Mouse (Mus musculus) embryonic facial prominence, embryonic 12.5 days (tissue): ENCODE data around the gene Atat1. TPM values are rescaled to one million over a fixed set of nuclear protein-coding genes. Genes with fewer than 3 reads are reported as not detected.

Experiments
- ATAC-seq: fragments of 200-750 bp; cut with Nextera tagmentation; 2 replicates; pipeline ENCODE4 v1.8.0; 2017; ENCODE audit not compliant: insufficient number of reproducible peaks, insufficient read depth, low FRiP score, low TSS enrichment
- H3K27ac ChIP-seq: fragments of 300-500 bp; sonication (generic); 2 replicates; pipeline ENCODE4 v1.5.1; 2016; ENCODE audit warnings: mild to moderate bottlenecking
- H3K27me3 ChIP-seq: fragments of 300-500 bp; sonication (generic); 2 replicates; pipeline ENCODE4 v1.6.1; 2016; ENCODE audit warnings: mild to moderate bottlenecking, moderate library complexity
- H3K36me3 ChIP-seq: fragments of 300-500 bp; sonication (generic); 2 replicates; pipeline ENCODE4 v1.6.1; 2016; ENCODE audit warnings: mild to moderate bottlenecking
- H3K4me1 ChIP-seq: fragments of 300-500 bp; sonication (generic); 2 replicates; pipeline ENCODE4 v1.6.1; 2016
- H3K4me2 ChIP-seq: fragments of 300-500 bp; sonication (generic); replicated peaks from 2 replicates; pipeline ENCODE4 v1.6.1; 2016; ENCODE audit warnings: mild to moderate bottlenecking, moderate library complexity
- H3K4me3 ChIP-seq: fragments of 300-500 bp; sonication (generic); 2 replicates; pipeline ENCODE4 v1.5.1; 2016; ENCODE audit warnings: mild to moderate bottlenecking
- H3K9ac ChIP-seq: fragments of 300-500 bp; sonication (generic); 2 replicates; pipeline ENCODE4 v1.6.1; 2016; ENCODE audit warnings: mild to moderate bottlenecking, moderate library complexity
- H3K9me3 ChIP-seq: fragments of 300-500 bp; sonication (generic); 2 replicates; pipeline ENCODE4 v1.6.1; 2016; ENCODE audit warnings: mild to moderate bottlenecking, moderate library complexity
- WGBS: fragments of 180-500 bp; shearing (Covaris S2); methylation state at CpG from one replicate; pipeline ENCODE4 v1.1.7; 2016; 5-methylcytosine and 5-hydroxymethylcytosine counted together
- polyA plus RNA-seq: library from polyadenylated mRNA; unstranded; fragments of >200 nt; fragmentation: Nextera tagmentation; extraction: Ambion mirVana; gene quantifications from 2 replicates; pipeline ENCODE4 v1.2.1, GENCODE M21; 2016

Atat1 gene
- polyA plus RNA-seq, 1 experiment from 2014 or later = 165 TPM

- Histone ChIP-seq H3K4me3 (peak within 1 kb of the TSS; percentile 57), H3K27ac (peak within 1 kb of the TSS; percentile 98), H3K9me3 (no peaks in the 10 kb centered on the region), H3K9ac (peak within 1 kb of the TSS; percentile 82), H3K4me2 (peak within 1 kb of the TSS; percentile 89), H3K36me3 (peaks cover 13% of the 10 kb centered on the region; the same call in 1 of the 2 replicates), H3K4me1 (peaks cover 20% of the 10 kb centered on the region), H3K27me3 (no peaks in the 10 kb centered on the region)
- under 1% methylated on average over 83 of the region's 83 CpGs for WGBS
- ATAC-seq = peak; percentile 94
Observed at GRCm38 (mm10) chr17:35916297-35917142, 6.6 kb upstream of the Atat1 start, which contains the start of the genes Mrps18b and Ppp1r10. Gene Mrps18b, minus strand, starts transcription at chr17:35916389. Gene Ppp1r10, plus strand, starts transcription at chr17:35916434.

GRCm38 (mm10) chr17:35915538-35916296 is 5.8 kb upstream of the Atat1 start:
- Histone ChIP-seq H3K4me1 (peaks cover 20% of the 10 kb centered on the region), H3K36me3 (peaks cover 18% of the 10 kb centered on the region; the same call in 1 of the 2 replicates), H3K4me3 (peak overlapping the region; percentile 57), H3K9me3 (no peaks in the 10 kb centered on the region), H3K27me3 (no peaks in the 10 kb centered on the region), H3K9ac (peak overlapping the region; percentile 82), H3K27ac (peak overlapping the region; percentile 98), H3K4me2 (peak overlapping the region; percentile 83)
- no peak for ATAC-seq
- WGBS = 2% methylated on average over 28 of the region's 28 CpGs

DNA sequence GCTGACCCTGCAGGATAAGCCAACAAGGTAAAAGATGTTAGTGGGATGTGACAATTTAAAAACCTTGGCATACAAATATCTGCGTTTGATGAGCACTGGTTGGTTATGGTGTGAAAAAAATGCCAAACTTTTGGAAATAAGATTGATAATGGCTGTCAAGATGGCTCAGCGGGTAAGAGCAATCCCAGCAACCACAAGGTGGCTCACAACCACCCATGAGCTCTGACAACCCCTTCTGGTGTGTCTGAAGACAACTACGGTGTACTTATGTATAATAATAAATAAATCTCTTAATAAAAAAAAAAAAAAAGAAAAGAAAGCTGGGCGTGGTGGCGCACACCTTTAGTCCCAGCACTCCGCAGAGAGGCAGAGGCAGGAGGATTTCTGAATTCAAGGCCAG is 5.1 kb upstream of the Atat1 start:
- Histone ChIP-seq H3K4me1 (peaks cover 15% of the 10 kb centered on the region), H3K36me3 (peaks cover 18% of the 10 kb centered on the region; the same call in 1 of the 2 replicates), H3K9me3 (no peaks in the 10 kb centered on the region), H3K27ac (no peak overlapping the region), H3K27me3 (no peaks in the 10 kb centered on the region), H3K4me3 (peak overlapping the region; percentile 57; the same call in 1 of the 2 replicates), H3K4me2 (peak overlapping the region; percentile 83), H3K9ac (no peak overlapping the region)
- WGBS = 83% methylated on average over 6 of the region's 6 CpGs
- ATAC-seq = no peak

DNA sequence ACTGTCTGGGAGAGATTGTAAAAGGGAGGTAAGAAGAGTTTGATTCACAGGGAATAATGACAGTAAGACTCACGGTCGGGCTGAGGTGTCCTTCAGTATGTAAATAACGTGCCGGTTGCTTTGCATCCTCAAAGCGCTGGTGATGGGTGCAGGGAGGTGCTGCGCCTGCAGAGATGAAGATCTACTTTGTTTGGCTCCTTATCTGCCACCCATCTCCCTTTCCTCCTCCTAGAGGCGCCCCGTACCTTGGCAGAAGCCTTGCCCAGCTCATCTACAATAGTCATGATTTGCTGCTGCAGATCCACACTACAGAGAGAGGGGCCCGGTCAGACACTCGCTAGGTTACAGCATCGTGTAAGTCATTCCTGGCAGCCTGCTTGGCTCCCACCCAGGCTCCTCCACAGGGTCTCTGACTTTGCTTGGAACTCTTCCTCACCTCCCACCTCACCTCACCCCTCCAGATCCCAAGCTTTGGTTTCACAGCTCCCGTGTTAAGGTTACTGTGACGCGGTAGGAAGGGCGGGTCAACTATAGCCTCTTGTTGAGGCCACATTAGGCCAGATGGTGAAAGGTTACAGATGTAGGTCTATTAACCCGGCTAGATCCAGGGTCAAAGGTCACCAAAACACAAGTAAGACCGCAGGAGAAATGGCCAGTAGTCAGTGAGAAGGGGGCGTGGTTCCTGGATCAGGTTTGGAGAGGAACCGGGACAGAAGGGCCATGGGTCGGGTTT is 523 bp downstream of the Atat1 start:
- H3K27ac ChIP-seq = peak overlapping the region; percentile 78
- H3K4me1 ChIP-seq = peaks cover 19% of the 10 kb centered on the region
- peaks cover 57% of the 10 kb centered on the region for H3K36me3 ChIP-seq
- H3K4me2 ChIP-seq = peak overlapping the region; percentile 87
- no peaks in the 10 kb centered on the region for H3K27me3 ChIP-seq
- WGBS = 25% methylated on average over 20 of the region's 20 CpGs
- peak overlapping the region; percentile 80 for H3K9ac ChIP-seq
- ATAC-seq = peak; percentile 30; the same call in 1 of the 2 replicates
- peak overlapping the region; percentile 79 for H3K4me3 ChIP-seq
- H3K9me3 ChIP-seq = no peaks in the 10 kb centered on the region

DNA sequence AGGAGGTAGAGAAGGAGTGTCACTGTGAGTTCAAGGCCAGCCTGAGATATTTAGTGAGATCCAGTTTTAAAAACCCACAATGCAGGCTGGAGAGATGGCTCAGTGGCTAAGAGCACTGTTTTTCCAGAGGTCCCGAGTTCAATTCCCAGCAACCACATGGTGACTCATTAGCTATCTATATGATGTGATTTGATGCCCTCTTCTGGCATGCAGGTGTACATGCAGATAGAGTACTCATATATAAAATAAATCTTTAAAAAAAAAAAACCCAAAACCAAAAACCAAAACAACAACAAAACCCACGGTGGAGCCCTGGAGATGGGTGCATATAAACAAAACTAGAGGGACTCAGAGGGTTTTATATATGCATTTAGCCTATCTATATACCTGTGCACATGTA is 2.3 kb downstream of the Atat1 start:
- peaks cover 19% of the 10 kb centered on the region for H3K4me1 ChIP-seq
- no peak overlapping the region for H3K4me2 ChIP-seq
- H3K4me3 ChIP-seq = no peak overlapping the region
- no peaks in the 10 kb centered on the region for H3K9me3 ChIP-seq
- 86% methylated on average over 2 of the region's 2 CpGs for WGBS
- H3K36me3 ChIP-seq = peaks cover 66% of the 10 kb centered on the region
- H3K9ac ChIP-seq = no peak overlapping the region
- ATAC-seq = no peak
- no peaks in the 10 kb centered on the region for H3K27me3 ChIP-seq
- H3K27ac ChIP-seq = no peak overlapping the region

DNA sequence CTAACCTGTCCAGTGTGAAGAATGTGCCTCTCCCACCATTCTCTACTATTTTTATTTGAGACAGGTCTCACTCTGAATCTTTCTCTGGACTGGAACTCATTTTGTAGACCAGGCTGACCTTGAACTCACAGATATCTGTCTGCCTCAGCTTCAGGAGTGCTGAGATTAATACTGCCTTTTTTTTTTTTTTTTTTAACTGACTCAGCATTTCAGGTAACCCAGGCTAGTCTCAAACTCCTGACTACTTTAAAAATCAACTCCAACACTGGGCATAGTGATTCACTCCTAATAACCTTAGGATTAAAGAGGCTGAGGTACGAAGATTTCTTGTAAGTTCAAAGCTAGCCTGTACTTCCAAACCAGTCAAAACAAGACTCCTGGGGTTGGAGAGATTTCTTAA is 4.3 kb downstream of the Atat1 start:
- WGBS = 89% methylated on average over 1 of the region's 1 CpGs

DNA sequence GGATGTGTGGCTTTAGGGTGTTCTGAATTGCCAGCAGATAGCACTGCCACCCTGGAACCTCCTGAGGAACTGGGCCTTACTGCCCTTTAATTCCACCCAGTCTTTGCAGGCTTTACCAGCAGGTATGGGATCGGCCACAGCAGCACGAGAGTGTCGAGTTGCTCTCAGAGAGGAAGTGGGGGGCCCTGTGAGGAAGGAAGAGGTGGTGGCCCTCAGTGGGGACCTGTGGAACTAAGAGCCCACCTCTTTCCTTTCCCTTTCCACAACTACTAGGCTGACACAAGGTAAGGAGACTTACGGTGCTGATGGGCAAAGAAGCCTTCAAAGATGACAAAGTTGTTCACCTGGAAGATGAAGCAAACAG is 5.9 kb downstream of the Atat1 start:
- H3K4me3 ChIP-seq = no peak overlapping the region
- ATAC-seq = no peak
- no peak overlapping the region for H3K27ac ChIP-seq
- peaks cover 86% of the 10 kb centered on the region for H3K36me3 ChIP-seq
- no peak overlapping the region for H3K9ac ChIP-seq
- WGBS = 69% methylated on average over 4 of the region's 4 CpGs
- no peaks in the 10 kb centered on the region for H3K27me3 ChIP-seq
- peaks cover 12% of the 10 kb centered on the region for H3K4me1 ChIP-seq
- no peak overlapping the region for H3K4me2 ChIP-seq
- no peaks in the 10 kb centered on the region for H3K9me3 ChIP-seq

More for the DNA sequence above, 4.3 kb downstream of the Atat1 start:
- H3K4me2 ChIP-seq = no peak overlapping the region
- no peak overlapping the region for H3K4me3 ChIP-seq
- H3K27ac ChIP-seq = no peak overlapping the region
- H3K36me3 ChIP-seq = peaks cover 70% of the 10 kb centered on the region
- no peak overlapping the region for H3K9ac ChIP-seq
- no peaks in the 10 kb centered on the region for H3K9me3 ChIP-seq
- H3K4me1 ChIP-seq = peaks cover 19% of the 10 kb centered on the region
- ATAC-seq = no peak
- H3K27me3 ChIP-seq = no peaks in the 10 kb centered on the region

GRCm38 (mm10) chr17:35903343-35903991 is 6.4 kb downstream of the Atat1 start:
- H3K27me3 ChIP-seq = no peaks in the 10 kb centered on the region
- H3K9me3 ChIP-seq = no peaks in the 10 kb centered on the region
- WGBS = 91% methylated on average over 9 of the region's 9 CpGs
- no peak overlapping the region for H3K27ac ChIP-seq
- peaks cover 7% of the 10 kb centered on the region for H3K4me1 ChIP-seq
- no peak overlapping the region for H3K4me2 ChIP-seq
- H3K9ac ChIP-seq = no peak overlapping the region
- peaks cover 84% of the 10 kb centered on the region for H3K36me3 ChIP-seq
- no peak for ATAC-seq
- H3K4me3 ChIP-seq = no peak overlapping the region

GRCm38 (mm10) chr17:35900636-35901035 is 9.2 kb downstream of the Atat1 start:
- Histone ChIP-seq H3K9ac (no peak overlapping the region), H3K27me3 (no peaks in the 10 kb centered on the region), H3K4me2 (no peak overlapping the region), H3K9me3 (no peaks in the 10 kb centered on the region), H3K36me3 (peaks cover 70% of the 10 kb centered on the region), H3K4me3 (no peak overlapping the region), H3K27ac (no peak overlapping the region), H3K4me1 (peaks cover 14% of the 10 kb centered on the region; the same call in 1 of the 2 replicates)
- 87% methylated on average over 3 of the region's 3 CpGs for WGBS
- ATAC-seq = no peak

DNA sequence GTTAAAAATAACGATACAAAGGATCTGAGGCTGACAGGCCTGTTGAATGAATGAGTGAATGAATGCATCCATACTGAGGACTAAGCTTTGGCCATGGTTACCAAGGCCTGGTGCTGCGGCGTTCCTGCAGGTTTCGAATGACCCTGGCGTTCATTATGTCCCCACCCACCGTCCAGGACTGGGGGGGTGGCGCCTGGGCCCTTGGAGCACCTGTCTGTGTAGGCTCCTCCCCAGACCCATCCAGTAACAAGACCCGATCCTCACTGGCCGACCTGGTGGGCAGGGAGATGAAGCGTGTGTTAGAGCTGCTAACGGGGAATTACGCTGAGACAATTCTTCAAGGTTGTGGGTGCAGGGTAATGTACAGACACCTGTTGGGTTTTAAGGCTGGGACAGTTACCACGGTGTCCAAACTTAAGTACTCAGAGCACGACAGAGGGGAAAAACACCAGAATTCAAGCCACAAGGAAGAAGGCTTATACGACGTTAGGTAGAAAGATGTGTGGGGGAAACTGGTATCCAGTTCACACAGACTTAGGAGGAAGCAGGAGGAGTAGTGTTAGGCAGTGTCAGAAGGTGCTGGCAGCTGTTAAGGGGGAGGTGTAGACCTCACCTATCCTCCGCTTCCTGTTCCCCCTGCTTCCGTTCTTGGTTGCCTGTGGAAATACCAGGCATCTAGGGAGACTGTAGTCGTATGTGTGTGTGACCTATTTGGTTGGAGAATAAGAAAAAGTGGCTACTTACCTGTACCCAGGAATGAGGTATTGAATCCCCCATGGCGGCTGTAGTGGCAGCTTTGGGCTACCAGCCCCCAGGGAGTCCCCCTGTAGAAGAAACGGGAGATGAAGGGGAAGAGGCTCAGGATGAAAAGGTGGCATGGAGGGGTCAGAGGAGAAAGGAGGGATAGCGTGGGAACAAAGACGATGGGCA is 12.0 kb downstream of the Atat1 start:
- Histone ChIP-seq H3K4me3 (peak overlapping the region; percentile 78; the same call in 1 of the 2 replicates), H3K9ac (peak overlapping the region; percentile 80; the same call in 1 of the 2 replicates), H3K4me1 (peaks cover 16% of the 10 kb centered on the region; the same call in 1 of the 2 replicates), H3K27me3 (no peaks in the 10 kb centered on the region), H3K36me3 (peaks cover 59% of the 10 kb centered on the region), H3K4me2 (peak overlapping the region; percentile 95), H3K27ac (peak overlapping the region; percentile 88), H3K9me3 (no peaks in the 10 kb centered on the region)
- no peak for ATAC-seq
- WGBS = 44% methylated on average over 23 of the region's 23 CpGs
